8 mouse cellular contexts compared by ENCODE assay signal in the genomic region with DNA sequence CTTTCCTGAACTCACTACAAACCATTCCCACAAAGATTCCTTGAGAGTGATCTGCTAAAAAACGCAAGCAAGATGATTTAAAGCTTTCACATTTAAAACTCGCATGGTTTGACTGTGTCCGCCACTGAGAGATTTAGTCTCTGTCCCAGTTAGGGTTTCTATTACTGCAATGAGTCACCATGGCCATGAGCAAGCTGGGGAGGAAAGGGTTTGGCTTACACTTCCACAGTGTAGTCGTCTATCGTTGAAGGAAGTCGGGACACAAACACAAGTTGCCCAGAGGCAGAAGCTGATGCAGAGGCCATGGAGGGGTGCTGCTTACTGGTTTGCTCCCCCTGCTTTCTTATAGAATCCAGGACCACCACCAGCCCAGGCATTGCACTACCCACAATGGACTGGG. TPM values are rescaled to one million over a fixed set of nuclear protein-coding genes. Genes with fewer than 3 reads are reported as not detected.
A peak's percentile ranks its signal among the peaks of the same experiment; 100 is the strongest.
DNase-seq lines count a peak whose midpoint lies in the region; ATAC-seq and TF ChIP-seq lines count a peak whose summit lies in the region.

No protein-coding gene starts in this region.

- no peaks in the 10 kb centered on the region for H3K9me3 ChIP-seq in heart, embryonic 10.5 days
- H3K9me3 ChIP-seq in embryonic facial prominence, embryonic 15.5 days (replicated peaks), result no peaks in the 10 kb centered on the region
- H3K9me3 ChIP-seq in liver, embryonic 15.5 days (replicated peaks), result no peaks in the 10 kb centered on the region

- H3K27me3 ChIP-seq in heart, embryonic 10.5 days (ENCODE audit: insufficient read depth, poor library complexity, severe bottlenecking), result no peaks in the 10 kb centered on the region
- no peaks in the 10 kb centered on the region for H3K27me3 ChIP-seq in C2C12 (ENCODE audit: control insufficient read depth, insufficient read depth, insufficient read length)
- no peaks in the 10 kb centered on the region for H3K27me3 ChIP-seq in embryonic facial prominence, embryonic 15.5 days
- no peaks in the 10 kb centered on the region; the same call in 1 of the 2 replicates for H3K27me3 ChIP-seq in liver, embryonic 15.5 days
- no peaks in the 10 kb centered on the region for H3K27me3 ChIP-seq in thymus, adult 2 months (ENCODE audit: control insufficient read depth, insufficient read depth, low read length)

- TF ChIP-seq CTCF in C2C12 (IDR thresholded peaks at IDR 0.05; ENCODE audit: control insufficient read depth, insufficient read depth, insufficient read length), result no peak
- TF ChIP-seq CTCF in thymus, adult 2 months (IDR thresholded peaks at IDR 0.05; ENCODE audit: borderline replicate concordance, control insufficient read depth, extremely low read depth, insufficient read depth, low read length, poor library complexity), result no peak

- H3ac ChIP-seq in C2C12 (ENCODE audit: control insufficient read depth, insufficient read length, low read depth), result peak overlapping the region; percentile 18

- H3K79me3 ChIP-seq in C2C12 (ENCODE audit: low read depth), result peaks cover 18% of the 10 kb centered on the region

- H3K36me3 ChIP-seq in heart, embryonic 10.5 days, result peaks cover 36% of the 10 kb centered on the region
- peaks cover 21% of the 10 kb centered on the region for H3K36me3 ChIP-seq in C2C12 (ENCODE audit: control insufficient read depth, insufficient read depth)
- peaks cover 28% of the 10 kb centered on the region for H3K36me3 ChIP-seq in embryonic facial prominence, embryonic 15.5 days
- H3K36me3 ChIP-seq in liver, embryonic 15.5 days (replicated peaks), result peaks cover 30% of the 10 kb centered on the region
- peaks cover 14% of the 10 kb centered on the region for H3K36me3 ChIP-seq in thymus, adult 2 months (ENCODE audit: control insufficient read depth, insufficient read depth, low read length)

- H3K79me2 ChIP-seq in C2C12 (ENCODE audit: control insufficient read depth, insufficient read depth), result peaks cover 37% of the 10 kb centered on the region

- no peak for DNase-seq in heart, embryonic 10.5 days (ENCODE audit: low spot score)
- DNase-seq in heart, adult 11 months, result no peak
- no peak for DNase-seq in left cerebral cortex, postnatal 4 days
- DNase-seq in thymus, adult 2 months, result no peak
- DNase-seq in retina, postnatal 1 day, result no peak

- no peak overlapping the region for H3K9ac ChIP-seq in embryonic facial prominence, embryonic 15.5 days
- H3K9ac ChIP-seq in liver, embryonic 15.5 days, result no peak overlapping the region

- 78% methylated on average over 6 of the region's 6 CpGs for WGBS in heart, embryonic 10.5 days
- WGBS in embryonic facial prominence, embryonic 15.5 days, result 80% methylated on average over 6 of the region's 6 CpGs
- 54% methylated on average over 6 of the region's 6 CpGs for WGBS in liver, embryonic 15.5 days (ENCODE audit: insufficient replicate concordance)
- WGBS in thymus, adult 2 months, result 78% methylated on average over 6 of the region's 6 CpGs

- H3K27ac ChIP-seq in heart, embryonic 10.5 days, result no peak overlapping the region
- H3K27ac ChIP-seq in embryonic facial prominence, embryonic 15.5 days (replicated peaks), result no peak overlapping the region
- H3K27ac ChIP-seq in liver, embryonic 15.5 days (replicated peaks), result no peak overlapping the region
- no peak overlapping the region for H3K27ac ChIP-seq in thymus, adult 2 months (ENCODE audit: control insufficient read depth, insufficient read depth, low read length)

- H3K4me1 ChIP-seq in heart, embryonic 10.5 days, result peaks cover 12% of the 10 kb centered on the region
- peaks cover 12% of the 10 kb centered on the region for H3K4me1 ChIP-seq in embryonic facial prominence, embryonic 15.5 days
- H3K4me1 ChIP-seq in liver, embryonic 15.5 days (replicated peaks), result peaks cover 16% of the 10 kb centered on the region
- peaks cover 3% of the 10 kb centered on the region; the same call in 1 of the 2 replicates for H3K4me1 ChIP-seq in thymus, adult 2 months (replicated peaks; ENCODE audit: control insufficient read depth, insufficient read depth, low read length)

- peak overlapping the region; percentile 84 for H3K4me3 ChIP-seq in heart, embryonic 10.5 days
- H3K4me3 ChIP-seq in C2C12 (ENCODE audit: insufficient read depth, poor library complexity, severe bottlenecking), result no peak overlapping the region
- no peak overlapping the region for H3K4me3 ChIP-seq in embryonic facial prominence, embryonic 15.5 days (replicated peaks)
- H3K4me3 ChIP-seq in liver, embryonic 15.5 days (replicated peaks), result peak overlapping the region; percentile 82
- H3K4me3 ChIP-seq in thymus, adult 2 months (ENCODE audit: control insufficient read depth, insufficient read depth, low read length), result no peak overlapping the region

- intact Hi-C loops in left cerebral cortex, postnatal 4 days (cut with DNase I), result no loop called here

- peak overlapping the region; percentile 91 for H3K4me2 ChIP-seq in embryonic facial prominence, embryonic 15.5 days (replicated peaks)
- H3K4me2 ChIP-seq in liver, embryonic 15.5 days, result peak overlapping the region; percentile 74

- no peak for TF ChIP-seq POLR2A in thymus, adult 2 months (IDR thresholded peaks at IDR 0.05; ENCODE audit: control insufficient read depth, extremely low read depth, insufficient read depth, low read length, poor library complexity)

- ATAC-seq in embryonic facial prominence, embryonic 15.5 days (ENCODE audit: insufficient number of reproducible peaks, low FRiP score, low TSS enrichment, low read depth), result no peak
- no peak for ATAC-seq in liver, embryonic 15.5 days (ENCODE audit: insufficient read depth)

TF ChIP-seq in C2C12, 6 proteins besides CTCF, POLR2A, EP300 and RAD21:
- no peak for TF ChIP-seq MAX (IDR thresholded peaks at IDR 0.05)
- no peak for TF ChIP-seq FOSL1 (IDR thresholded peaks at IDR 0.05; ENCODE audit: insufficient read depth, low read length, poor library complexity, severe bottlenecking)
- TF ChIP-seq CEBPB (IDR thresholded peaks at IDR 0.05; ENCODE audit: low read depth), result no peak
- no peak for TF ChIP-seq USF1 (IDR thresholded peaks at IDR 0.05; ENCODE audit: low read depth)
- TF ChIP-seq MYOG (IDR thresholded peaks at IDR 0.05; ENCODE audit: control insufficient read depth, extremely low read depth, insufficient read length), result no peak
- TF ChIP-seq MYOD1 (IDR thresholded peaks at IDR 0.05; ENCODE audit: control insufficient read depth, insufficient read length, low read depth), result no peak
TF ChIP-seq in C2C12: peak in this region for 0.

RNA-seq across cellular contexts. Expression of gene Mrps22, which starts 1.4 kb away (rescaled TPM):
- polyA plus RNA-seq in heart, embryonic 10.5 days (2016; fragmentation: Nextera tagmentation; extraction: Ambion mirVana), result 73.5 and 74.3 TPM in 2 replicates
- 32.4 TPM for polyA plus RNA-seq in C2C12 (2012; fragmentation: generic; extraction: Trizol)
- 47.5 and 49.3 TPM in 2 replicates for polyA plus RNA-seq in embryonic facial prominence, embryonic 15.5 days (2015; fragmentation: Nextera tagmentation; extraction: Ambion mirVana)
- 39.1 and 40.8 TPM in 2 replicates for polyA plus RNA-seq in liver, embryonic 15.5 days (2015; fragmentation: Nextera tagmentation; extraction: Ambion mirVana)
- 10 to 100 TPM; 32.1 to 33.9 TPM for total RNA-seq in left cerebral cortex, postnatal 4 days (2021)
- 16.9 and 18.5 TPM in 2 replicates for polyA plus RNA-seq in thymus, adult 2 months (2012; rRNA removed)

RNA-seq across cellular contexts. Expression of gene Copb2, which starts 36.6 kb away (rescaled TPM):
- 163 and 167 TPM in 2 replicates for polyA plus RNA-seq in heart, embryonic 10.5 days (2016; fragmentation: Nextera tagmentation; extraction: Ambion mirVana)
- polyA plus RNA-seq in C2C12 (2012; fragmentation: generic; extraction: Trizol), result 86.0 TPM
- polyA plus RNA-seq in embryonic facial prominence, embryonic 15.5 days (2015; fragmentation: Nextera tagmentation; extraction: Ambion mirVana), result 181 and 182 TPM in 2 replicates
- polyA plus RNA-seq in liver, embryonic 15.5 days (2015; fragmentation: Nextera tagmentation; extraction: Ambion mirVana), result 67.0 and 67.7 TPM in 2 replicates
- total RNA-seq in left cerebral cortex, postnatal 4 days (2021), result 100 to 1,000 TPM; 111 to 117 TPM
- 34.2 and 36.3 TPM in 2 replicates for polyA plus RNA-seq in thymus, adult 2 months (2012; rRNA removed)

Comparison
In these comparisons a context has a peak if more than half of its experiments do, and no peak if none do; other contexts are left out.
1. H3K4me3 ChIP-seq: peak in heart, embryonic 10.5 days (single experiment) and liver, embryonic 15.5 days (single experiment); none in C2C12 (single experiment), embryonic facial prominence, embryonic 15.5 days (single experiment) and thymus, adult 2 months (single experiment).